Mouse (Mus musculus) cerebellum, postnatal 4 days (tissue): ENCODE measurements at regions not wholly inside any gene's neighbourhood (a gene's known extent, or its start where the extent isn't known, plus 50 kb on each side); places are given as distances from the start of the nearest gene placed in this dataset.

Experiments used
- DNase-seq, 2 experiments: peaks; one replicate each; pipeline ENCODE4 v3.0.0; 2022; ENCODE audit warnings: low spot score in 2 of 2, mixed read lengths in 1 of 2

GRCm38 (mm10) chr3:143806940-143807339 lies 398.1 kb downstream of the Lmo4 start:
- DNase-seq: no peak

GRCm38 (mm10) chr3:143797850-143798249 lies 407.2 kb downstream of the Lmo4 start:
- DNase-seq: no peak

- no peak for DNase-seq
Measured at GRCm38 (mm10) chr3:143790905-143791304, 414.1 kb downstream of the Lmo4 start.

GRCm38 (mm10) chr3:143789932-143790570 lies 415.0 kb downstream of the Lmo4 start:
- DNase-seq: no peak

GRCm38 (mm10) chr3:143786889-143787288 lies 418.1 kb downstream of the Lmo4 start:
- no peak for DNase-seq

GRCm38 (mm10) chr3:143784353-143784791 lies 420.6 kb downstream of the Lmo4 start:
- no peak for DNase-seq

GRCm38 (mm10) chr3:143778161-143778560 lies 426.9 kb downstream of the Lmo4 start:
- DNase-seq: no peak

GRCm38 (mm10) chr3:143759337-143759736 lies 445.7 kb downstream of the Lmo4 start:
- DNase-seq: no peak

GRCm38 (mm10) chr3:143753197-143753596 lies 451.8 kb downstream of the Lmo4 start:
- DNase-seq: no peak

- DNase-seq: no peak
Measured at GRCm38 (mm10) chr3:143752660-143753059, 452.4 kb downstream of the Lmo4 start.

GRCm38 (mm10) chr3:143750128-143750527 lies 454.9 kb downstream of the Lmo4 start:
- DNase-seq: no peak

GRCm38 (mm10) chr3:143743649-143744048 lies 461.4 kb downstream of the Lmo4 start:
- no peak for DNase-seq

- DNase-seq: no peak
Measured at GRCm38 (mm10) chr3:143742786-143743571, 462.0 kb downstream of the Lmo4 start.

GRCm38 (mm10) chr3:143738676-143739075 lies 466.3 kb downstream of the Lmo4 start:
- DNase-seq: no peak

GRCm38 (mm10) chr3:143737844-143738243 lies 467.2 kb downstream of the Lmo4 start:
- no peak for DNase-seq

- DNase-seq: no peak
Measured at GRCm38 (mm10) chr3:143736651-143737398, 468.2 kb downstream of the Lmo4 start.

- no peak for DNase-seq
Measured at GRCm38 (mm10) chr3:143734791-143735190, 470.2 kb downstream of the Lmo4 start.

GRCm38 (mm10) chr3:143732966-143733725 lies 471.9 kb downstream of the Lmo4 start:
- no peak for DNase-seq

GRCm38 (mm10) chr3:143729473-143730076 lies 475.4 kb downstream of the Lmo4 start:
- no peak for DNase-seq

GRCm38 (mm10) chr3:143722571-143722970 lies 482.4 kb downstream of the Lmo4 start:
- no peak for DNase-seq

- no peak for DNase-seq
Measured at GRCm38 (mm10) chr3:143722082-143722481, 482.9 kb downstream of the Lmo4 start.
